Mouse (Mus musculus): ENCODE measurements around the gene Dnaaf2. TPM values are rescaled to one million over a fixed set of nuclear protein-coding genes. Genes with fewer than 3 reads are reported as not detected.

Dnaaf2 gene
- polyA plus RNA-seq, 1 experiment: 6.5 TPM

GRCm38 (mm10) chr12:69235782-69236181 lies 37.6 kb upstream of the Dnaaf2 start:
- no peak for TF ChIP-seq USF1 (IDR thresholded peaks at IDR 0.05; ENCODE audit: low read depth)
- TF ChIP-seq CEBPB (IDR thresholded peaks at IDR 0.05; ENCODE audit: low read depth): no peak
- no peak for TF ChIP-seq MYOG (IDR thresholded peaks at IDR 0.05; ENCODE audit: control insufficient read depth, extremely low read depth, insufficient read length)
- no peak for TF ChIP-seq MYOD1 (IDR thresholded peaks at IDR 0.05; ENCODE audit: control insufficient read depth, insufficient read length, low read depth)
- TF ChIP-seq MAX (IDR thresholded peaks at IDR 0.05): no peak
- TF ChIP-seq CTCF (IDR thresholded peaks at IDR 0.05; ENCODE audit: control insufficient read depth, insufficient read depth, insufficient read length): no peak
- TF ChIP-seq FOSL1 (IDR thresholded peaks at IDR 0.05; ENCODE audit: insufficient read depth, low read length, poor library complexity, severe bottlenecking): no peak
- Histone ChIP-seq H3K27me3 (ENCODE audit: control insufficient read depth, insufficient read depth, insufficient read length) (no peaks in the 10 kb centered on the region), H3K79me2 (ENCODE audit: control insufficient read depth, insufficient read depth) (no peaks in the 10 kb centered on the region), H3K79me3 (ENCODE audit: low read depth) (no peaks in the 10 kb centered on the region), H3ac (ENCODE audit: control insufficient read depth, insufficient read length, low read depth) (no peak overlapping the region), H3K4me3 (ENCODE audit: insufficient read depth, poor library complexity, severe bottlenecking) (no peak overlapping the region), H3K36me3 (ENCODE audit: control insufficient read depth, insufficient read depth) (no peaks in the 10 kb centered on the region)

DNA sequence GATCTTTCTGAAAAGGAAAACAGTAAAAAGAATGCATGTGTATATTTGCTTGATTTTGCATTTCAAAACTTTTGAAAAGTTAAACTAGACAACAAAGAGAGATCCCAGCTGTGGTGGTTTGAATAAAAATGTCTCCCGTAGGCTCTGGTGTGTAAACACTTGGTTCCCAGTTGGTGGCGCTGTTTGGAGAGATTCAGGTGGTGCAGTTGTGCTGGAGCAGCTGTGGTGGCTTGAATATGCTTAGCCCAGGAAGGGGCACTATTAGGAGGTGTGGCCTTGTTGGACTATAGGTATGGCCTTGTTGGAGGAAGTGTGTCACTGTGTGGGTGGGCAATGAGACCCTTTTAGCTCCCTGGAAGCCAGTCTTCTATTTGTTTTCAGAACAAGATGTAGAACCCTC lies 31.0 kb upstream of the Dnaaf2 start:
- H3K27me3 ChIP-seq (ENCODE audit: control insufficient read depth, insufficient read depth, insufficient read length): no peaks in the 10 kb centered on the region
- H3K79me3 ChIP-seq (ENCODE audit: low read depth): peaks cover 9% of the 10 kb centered on the region
- no peak overlapping the region for H3K4me3 ChIP-seq (ENCODE audit: insufficient read depth, poor library complexity, severe bottlenecking)
- no peak overlapping the region for H3ac ChIP-seq (ENCODE audit: control insufficient read depth, insufficient read length, low read depth)
- TF ChIP-seq MYOD1 (IDR thresholded peaks at IDR 0.05; ENCODE audit: control insufficient read depth, insufficient read length, low read depth): no peak
- no peak for TF ChIP-seq FOSL1 (IDR thresholded peaks at IDR 0.05; ENCODE audit: insufficient read depth, low read length, poor library complexity, severe bottlenecking)
- TF ChIP-seq USF1 (IDR thresholded peaks at IDR 0.05; ENCODE audit: low read depth): no peak
- TF ChIP-seq CTCF (IDR thresholded peaks at IDR 0.05; ENCODE audit: control insufficient read depth, insufficient read depth, insufficient read length): no peak
- no peak for TF ChIP-seq MAX (IDR thresholded peaks at IDR 0.05)
- no peak for TF ChIP-seq CEBPB (IDR thresholded peaks at IDR 0.05; ENCODE audit: low read depth)
- H3K36me3 ChIP-seq (ENCODE audit: control insufficient read depth, insufficient read depth): peaks cover 14% of the 10 kb centered on the region
- peaks cover 28% of the 10 kb centered on the region for H3K79me2 ChIP-seq (ENCODE audit: control insufficient read depth, insufficient read depth)

DNA sequence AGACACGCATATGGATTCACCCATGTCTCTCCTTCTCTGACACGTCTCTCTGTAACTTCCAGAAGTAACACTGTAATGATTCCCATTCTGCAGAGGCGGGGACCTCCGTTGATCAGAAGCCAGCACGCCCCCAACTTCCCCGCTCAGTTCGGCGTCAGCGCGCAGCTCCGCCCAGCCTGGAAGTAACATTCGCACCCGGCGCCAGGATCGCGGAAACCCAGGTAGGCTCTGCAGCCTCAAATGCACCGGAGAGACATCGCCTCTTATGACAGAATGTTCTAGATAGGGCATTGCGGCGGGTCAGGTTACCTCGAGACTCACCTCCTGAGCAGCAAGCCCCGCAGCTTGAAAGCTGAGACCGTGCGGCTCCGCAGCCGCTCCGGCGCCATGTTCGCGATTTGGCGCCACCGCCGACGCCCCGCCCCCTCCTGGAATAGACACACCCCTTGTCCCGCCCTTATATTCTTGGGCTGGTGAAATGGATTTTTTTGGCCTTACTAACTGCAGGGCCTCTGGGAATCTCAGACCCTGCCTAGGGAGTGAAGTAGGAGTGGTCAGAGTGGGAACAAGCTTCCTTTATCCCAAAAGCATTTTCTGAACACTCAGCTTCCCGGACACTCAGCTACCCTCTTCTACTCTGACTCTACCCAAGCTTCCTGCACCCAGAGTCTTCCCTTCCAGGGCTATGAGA lies 29.7 kb upstream of the Dnaaf2 start, which contains the start of gene Pole2:
Pole2 (minus strand) TSS at position 420 of the 691 bp plus-strand sequence.
- Histone ChIP-seq H3K79me2 (ENCODE audit: control insufficient read depth, insufficient read depth) (peaks cover 28% of the 10 kb centered on the region), H3K27me3 (ENCODE audit: control insufficient read depth, insufficient read depth, insufficient read length) (no peaks in the 10 kb centered on the region), H3K79me3 (ENCODE audit: low read depth) (peaks cover 9% of the 10 kb centered on the region), H3ac (ENCODE audit: control insufficient read depth, insufficient read length, low read depth) (peak within 1 kb of the TSS; percentile 67), H3K36me3 (ENCODE audit: control insufficient read depth, insufficient read depth) (peaks cover 24% of the 10 kb centered on the region), H3K4me3 (ENCODE audit: insufficient read depth, poor library complexity, severe bottlenecking) (peak within 1 kb of the TSS; percentile 63)
- no peak for TF ChIP-seq USF1 (IDR thresholded peaks at IDR 0.05; ENCODE audit: low read depth)
- no peak for TF ChIP-seq MYOD1 (IDR thresholded peaks at IDR 0.05; ENCODE audit: control insufficient read depth, insufficient read length, low read depth)
- TF ChIP-seq CEBPB (IDR thresholded peaks at IDR 0.05; ENCODE audit: low read depth): no peak
- TF ChIP-seq CTCF (IDR thresholded peaks at IDR 0.05; ENCODE audit: control insufficient read depth, insufficient read depth, insufficient read length): no peak
- no peak for TF ChIP-seq MAX (IDR thresholded peaks at IDR 0.05)
- no peak for TF ChIP-seq FOSL1 (IDR thresholded peaks at IDR 0.05; ENCODE audit: insufficient read depth, low read length, poor library complexity, severe bottlenecking)
- TF ChIP-seq MYOG (IDR thresholded peaks at IDR 0.05; ENCODE audit: control insufficient read depth, extremely low read depth, insufficient read length): no peak

DNA sequence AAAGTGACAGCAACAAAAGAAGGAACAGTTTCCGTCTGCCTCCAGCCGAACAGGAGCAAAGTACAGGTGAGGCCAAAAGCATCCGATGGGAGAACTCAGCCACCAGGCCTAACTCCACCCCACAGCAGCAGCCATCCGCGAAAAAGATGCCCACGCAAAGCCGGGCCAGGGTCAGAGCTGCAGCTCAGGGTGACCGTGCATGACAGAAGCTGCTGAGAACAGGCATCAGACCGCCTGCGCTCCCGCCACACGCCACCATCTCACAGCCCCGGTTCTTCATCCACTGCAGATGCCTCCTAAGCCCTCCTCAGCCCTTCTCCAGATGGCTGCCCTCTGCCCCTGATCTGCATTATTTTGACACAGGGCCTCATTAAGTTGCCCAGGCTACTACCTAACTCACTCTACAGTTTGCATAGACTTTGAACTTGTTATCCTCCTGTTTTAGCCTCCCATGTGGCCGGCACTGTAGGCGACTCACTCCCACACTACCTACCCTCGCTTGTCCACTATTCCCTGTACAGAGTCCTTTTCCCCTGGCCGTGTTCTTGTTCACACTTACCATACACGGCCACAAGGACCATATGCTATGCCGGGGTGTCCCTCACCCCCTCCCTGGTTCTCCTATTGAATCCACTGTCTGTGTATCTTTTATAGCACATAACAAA lies 22.5 kb upstream of the Dnaaf2 start:
- Histone ChIP-seq H3K27me3 (ENCODE audit: control insufficient read depth, insufficient read depth, insufficient read length) (no peaks in the 10 kb centered on the region), H3K4me3 (ENCODE audit: insufficient read depth, poor library complexity, severe bottlenecking) (no peak overlapping the region), H3K79me3 (ENCODE audit: low read depth) (peaks cover 3% of the 10 kb centered on the region), H3ac (ENCODE audit: control insufficient read depth, insufficient read length, low read depth) (no peak overlapping the region), H3K79me2 (ENCODE audit: control insufficient read depth, insufficient read depth) (peaks cover 6% of the 10 kb centered on the region), H3K36me3 (ENCODE audit: control insufficient read depth, insufficient read depth) (peaks cover 70% of the 10 kb centered on the region)
- TF ChIP-seq USF1 (IDR thresholded peaks at IDR 0.05; ENCODE audit: low read depth) (no peak), CEBPB (IDR thresholded peaks at IDR 0.05; ENCODE audit: low read depth) (no peak), CTCF (IDR thresholded peaks at IDR 0.05; ENCODE audit: control insufficient read depth, insufficient read depth, insufficient read length) (no peak), FOSL1 (IDR thresholded peaks at IDR 0.05; ENCODE audit: insufficient read depth, low read length, poor library complexity, severe bottlenecking) (no peak), MAX (IDR thresholded peaks at IDR 0.05) (no peak), MYOD1 (IDR thresholded peaks at IDR 0.05; ENCODE audit: control insufficient read depth, insufficient read length, low read depth) (no peak), MYOG (IDR thresholded peaks at IDR 0.05; ENCODE audit: control insufficient read depth, extremely low read depth, insufficient read length) (no peak)

- H3K79me3 ChIP-seq (ENCODE audit: low read depth): no peaks in the 10 kb centered on the region
- H3K79me2 ChIP-seq (ENCODE audit: control insufficient read depth, insufficient read depth): no peaks in the 10 kb centered on the region
- peaks cover 63% of the 10 kb centered on the region for H3K36me3 ChIP-seq (ENCODE audit: control insufficient read depth, insufficient read depth)
- no peaks in the 10 kb centered on the region for H3K27me3 ChIP-seq (ENCODE audit: control insufficient read depth, insufficient read depth, insufficient read length)
- no peak overlapping the region for H3K4me3 ChIP-seq (ENCODE audit: insufficient read depth, poor library complexity, severe bottlenecking)
- TF ChIP-seq USF1 (IDR thresholded peaks at IDR 0.05; ENCODE audit: low read depth) (no peak), FOSL1 (IDR thresholded peaks at IDR 0.05; ENCODE audit: insufficient read depth, low read length, poor library complexity, severe bottlenecking) (no peak), CTCF (IDR thresholded peaks at IDR 0.05; ENCODE audit: control insufficient read depth, insufficient read depth, insufficient read length) (no peak), MYOD1 (IDR thresholded peaks at IDR 0.05; ENCODE audit: control insufficient read depth, insufficient read length, low read depth) (no peak), CEBPB (IDR thresholded peaks at IDR 0.05; ENCODE audit: low read depth) (no peak), MYOG (IDR thresholded peaks at IDR 0.05; ENCODE audit: control insufficient read depth, extremely low read depth, insufficient read length) (no peak)
- no peak overlapping the region for H3ac ChIP-seq (ENCODE audit: control insufficient read depth, insufficient read length, low read depth)
These were observed 18.4 kb upstream of the Dnaaf2 start for GRCm38 (mm10) chr12:69216587-69216986.
